Mouse (Mus musculus) cortical plate, adult 2 months (tissue): ENCODE results near the gene Gm37240. TPM values are rescaled to one million over a fixed set of nuclear protein-coding genes. Genes with fewer than 3 reads are reported as not detected.

Experiments used
- H3K27ac ChIP-seq: fragments of 200-500 bp; 2 replicates; pipeline ENCODE4 v1.5.1; 2012; ENCODE audit warnings: low read length, control low read depth, inconsistent platforms; ENCODE audit not compliant: insufficient read depth
- H3K4me1 ChIP-seq: fragments of 200-500 bp; 2 replicates; pipeline ENCODE4 v1.6.1; 2011; ENCODE audit warnings: low read length; ENCODE audit not compliant: control insufficient read depth, insufficient read depth
- H3K4me3 ChIP-seq: fragments of 200-500 bp; 2 replicates; pipeline ENCODE4 v1.5.1; 2011; ENCODE audit warnings: mild to moderate bottlenecking, low read length, control low read depth; ENCODE audit not compliant: insufficient read depth
- CTCF ChIP-seq: fragments of 200-500 bp; IDR thresholded peaks from 2 replicates; pipeline ENCODE4 v1.5.1; 2011; ENCODE audit warnings: mild to moderate bottlenecking, control low read depth, low read length; ENCODE audit not compliant: insufficient read depth; ENCODE audit errors: extremely low read depth
- POLR2A ChIP-seq: fragments of 200-500 bp; IDR thresholded peaks from 2 replicates; pipeline ENCODE4 v1.6.1; 2011; ENCODE audit warnings: mild to moderate bottlenecking, low read length, control low read depth; ENCODE audit not compliant: insufficient read depth; ENCODE audit errors: extremely low read depth
- polyA plus RNA-seq: library from polyadenylated mRNA; depleted of rRNA; stranded (reverse); fragments of >200 nt; gene quantifications from 2 replicates; pipeline ENCODE4 v1.2.3, GENCODE M21; 2012

Gm37240 gene
- polyA plus RNA-seq, 1 experiment, result 0.81 TPM

- Histone ChIP-seq H3K4me3 (no peak overlapping the region), H3K4me1 (no peaks in the 10 kb centered on the region), H3K27ac (no peak overlapping the region)
- TF ChIP-seq CTCF, result no peak
- TF ChIP-seq POLR2A, result no peak
Measured at GRCm38 (mm10) chr3:85831785-85832184, 55.5 kb downstream of the Gm37240 start.

GRCm38 (mm10) chr3:85829047-85829446 lies 58.3 kb downstream of the Gm37240 start:
- Histone ChIP-seq H3K27ac (no peak overlapping the region), H3K4me1 (no peaks in the 10 kb centered on the region), H3K4me3 (no peak overlapping the region)
- TF ChIP-seq CTCF (no peak), POLR2A (no peak)

GRCm38 (mm10) chr3:85827815-85828214 lies 59.5 kb downstream of the Gm37240 start:
- Histone ChIP-seq H3K4me3 (no peak overlapping the region), H3K4me1 (no peaks in the 10 kb centered on the region), H3K27ac (no peak overlapping the region)
- TF ChIP-seq CTCF (no peak), POLR2A (no peak)

- Histone ChIP-seq H3K4me1 (no peaks in the 10 kb centered on the region), H3K4me3 (no peak overlapping the region), H3K27ac (no peak overlapping the region)
- no peak for TF ChIP-seq CTCF
- no peak for TF ChIP-seq POLR2A
Measured at GRCm38 (mm10) chr3:85827283-85827682, 60.0 kb downstream of the Gm37240 start.

GRCm38 (mm10) chr3:85820839-85821548 lies 66.3 kb downstream of the Gm37240 start:
- no peak for TF ChIP-seq POLR2A
- TF ChIP-seq CTCF, result no peak
- Histone ChIP-seq H3K4me3 (no peak overlapping the region), H3K27ac (no peak overlapping the region), H3K4me1 (no peaks in the 10 kb centered on the region)

- no peak overlapping the region for H3K4me3 ChIP-seq
- no peak for TF ChIP-seq POLR2A
- no peak overlapping the region for H3K27ac ChIP-seq
- no peaks in the 10 kb centered on the region for H3K4me1 ChIP-seq
Measured at GRCm38 (mm10) chr3:85819319-85819718, 68.0 kb downstream of the Gm37240 start.

- no peak within 1 kb of the TSS for H3K27ac ChIP-seq
- no peak within 1 kb of the TSS for H3K4me3 ChIP-seq
- TF ChIP-seq POLR2A (no peak), CTCF (no peak)
- no peaks in the 10 kb centered on the region for H3K4me1 ChIP-seq
Measured at GRCm38 (mm10) chr3:85817191-85817590, 70.1 kb downstream of the Gm37240 start, which contains the start of gene Fam160a1. TSS of gene Fam160a1 (minus strand) at chr3:85817291.

- TF ChIP-seq CTCF, result no peak
- no peak for TF ChIP-seq POLR2A
- H3K27ac ChIP-seq, result no peak overlapping the region
- H3K4me1 ChIP-seq, result no peaks in the 10 kb centered on the region
Measured at GRCm38 (mm10) chr3:85814241-85814640, 73.1 kb downstream of the Gm37240 start.

GRCm38 (mm10) chr3:85813101-85814014 lies 74.0 kb downstream of the Gm37240 start:
- H3K4me1 ChIP-seq, result no peaks in the 10 kb centered on the region
- H3K27ac ChIP-seq, result no peak overlapping the region
- no peak overlapping the region for H3K4me3 ChIP-seq
- TF ChIP-seq POLR2A (no peak), CTCF (no peak)

More at GRCm38 (mm10) chr3:85814241-85814640, 73.1 kb downstream of the Gm37240 start:
- no peak overlapping the region for H3K4me3 ChIP-seq
